Mouse (Mus musculus): Measurements from ENCODE around the gene Ssr3.

Ssr3 gene

DNA sequence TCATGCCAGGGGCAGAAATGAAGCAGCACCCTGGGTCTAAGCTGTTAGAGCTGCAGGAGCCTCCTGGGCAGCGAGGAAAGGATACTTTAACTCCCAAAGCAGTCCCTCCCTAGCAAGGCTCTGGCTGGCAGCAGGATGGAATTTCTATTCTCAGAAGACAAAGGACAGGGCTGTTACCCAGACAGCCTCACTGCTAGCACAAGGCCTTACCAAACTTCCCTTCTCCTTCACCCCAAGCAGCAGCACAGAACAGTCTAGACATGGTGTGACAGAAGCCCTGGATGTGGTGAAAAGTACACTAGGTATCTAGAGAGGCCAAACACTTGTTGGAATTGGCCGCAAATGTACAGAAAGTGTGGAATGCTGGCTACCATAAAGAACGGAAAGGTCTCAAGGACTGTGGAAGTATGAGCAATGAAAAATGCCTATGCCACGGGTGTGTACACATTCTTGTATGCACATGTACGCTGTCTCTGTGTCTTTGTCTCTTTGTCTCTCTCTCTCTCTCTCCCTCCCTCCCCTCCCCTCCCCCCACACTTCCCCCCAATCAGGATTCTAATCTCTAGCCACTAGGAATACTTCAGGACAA, 18.7 kb downstream of the Ssr3 start:
- DNase-seq = no peak

DNA sequence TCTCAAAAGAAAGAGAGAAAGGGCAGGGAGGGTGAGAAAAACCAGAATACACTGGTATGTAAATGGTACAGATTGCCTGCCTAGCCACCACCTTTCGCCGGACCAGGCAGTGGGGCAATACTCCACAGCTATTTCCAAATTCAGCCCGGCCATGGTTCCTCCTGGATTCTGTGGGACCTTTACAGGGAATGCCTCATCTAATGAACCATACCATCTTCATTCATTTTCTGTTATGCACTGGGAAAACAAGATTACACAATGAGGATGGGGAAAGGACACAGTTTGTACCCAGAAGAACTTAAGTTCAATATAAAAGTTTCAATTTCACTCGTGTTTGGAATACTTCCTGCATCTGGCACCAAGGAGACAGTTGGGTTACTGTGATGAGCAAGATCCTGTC, 19.9 kb downstream of the Ssr3 start:
- DNase-seq = no peak

DNA sequence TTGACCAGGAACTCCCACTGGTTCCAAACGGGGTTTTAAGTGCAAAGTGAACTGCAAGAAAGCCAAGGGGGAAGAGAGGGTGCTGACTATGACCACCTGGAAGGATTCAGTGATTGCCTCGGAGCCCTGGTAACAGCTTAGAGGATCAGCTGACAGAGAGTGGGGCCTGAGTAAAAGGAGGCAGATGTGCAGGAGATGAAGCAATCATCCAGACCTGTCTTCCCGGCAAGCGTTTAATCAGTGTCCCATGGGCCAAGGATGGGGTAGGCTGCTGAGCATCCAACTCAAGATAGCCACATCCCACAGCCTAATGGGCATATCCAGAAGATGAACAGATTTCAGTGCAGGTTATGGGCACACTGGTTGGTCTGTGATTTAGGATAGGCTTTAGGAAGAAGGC, 24.5 kb downstream of the Ssr3 start:
- DNase-seq = no peak

DNA sequence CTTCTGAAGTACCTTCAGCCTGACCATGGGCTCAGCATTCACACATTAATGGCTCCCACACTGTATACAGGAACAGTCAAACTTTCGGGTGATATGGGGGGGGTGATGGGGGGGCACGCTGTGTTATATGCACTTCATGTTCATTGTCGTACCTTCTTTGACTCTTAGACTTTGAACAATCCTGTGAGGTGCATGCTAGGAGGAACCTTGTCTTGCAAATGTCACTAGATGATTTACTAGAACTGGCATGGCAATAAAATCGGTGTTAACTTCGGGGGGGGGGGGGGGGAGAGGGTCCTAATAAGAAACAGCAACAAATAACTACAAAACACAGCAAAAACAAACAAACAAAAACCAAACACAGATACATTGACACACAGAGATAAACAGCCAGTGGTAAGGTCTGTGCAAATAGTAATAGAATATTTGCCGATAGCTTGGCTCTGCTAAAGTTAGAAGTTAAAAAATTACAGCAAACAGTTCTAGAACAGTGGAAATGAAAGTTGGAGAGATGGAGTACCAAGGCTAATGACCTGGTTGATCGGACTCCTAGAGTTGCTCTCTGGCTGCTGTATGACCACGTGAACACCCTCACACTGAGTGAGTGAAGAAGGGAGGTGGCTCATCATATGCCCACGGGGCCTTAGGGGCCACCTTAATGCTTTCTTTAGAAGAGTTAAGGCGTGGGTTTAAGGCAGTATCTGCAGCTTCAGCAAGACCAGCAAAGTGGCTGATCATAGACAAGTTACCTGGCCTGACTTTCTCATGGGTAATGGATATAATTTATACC, 26.3 kb downstream of the Ssr3 start:
- peak; percentile 12 to 70 for DNase-seq

DNA sequence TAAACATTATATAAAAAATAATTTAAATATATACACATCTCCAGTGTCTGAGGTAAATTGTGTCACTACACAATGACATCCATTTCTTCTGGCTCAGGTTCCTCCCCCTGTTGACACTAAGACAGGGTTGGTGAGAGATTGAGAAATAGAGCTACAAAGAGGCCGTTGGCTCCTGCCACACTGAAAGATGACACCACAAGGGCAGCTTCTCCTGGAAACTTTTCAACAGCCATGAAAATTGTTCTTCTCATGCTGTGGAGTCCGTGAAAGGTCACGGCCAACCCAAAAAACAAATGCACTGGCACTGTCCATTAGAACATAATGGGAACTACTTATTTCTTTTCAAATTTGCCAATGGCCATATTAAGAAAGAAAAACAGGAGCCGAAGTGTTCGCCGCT, 27.2 kb downstream of the Ssr3 start:
- no peak for DNase-seq

DNA sequence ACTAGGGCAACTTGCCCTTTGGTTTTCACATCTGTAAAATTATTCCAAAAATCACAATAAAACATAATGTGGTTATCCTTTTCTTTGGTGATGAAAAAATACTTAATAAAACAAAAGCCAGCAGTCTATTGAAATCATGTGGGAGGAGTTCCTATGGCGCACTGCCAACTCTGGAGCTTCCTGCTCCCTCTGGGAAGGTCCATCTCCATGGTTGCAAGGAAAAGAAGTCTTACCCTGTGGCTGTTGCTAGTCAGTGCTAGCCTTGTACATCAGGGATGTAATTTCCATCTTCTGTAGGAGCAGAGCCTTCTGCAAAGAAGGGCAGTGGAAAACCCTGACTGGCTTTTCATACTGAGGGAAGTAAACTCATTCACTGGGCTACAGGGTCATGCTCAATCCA, 29.0 kb downstream of the Ssr3 start:
- DNase-seq = peak; percentile 55 to 68

DNA sequence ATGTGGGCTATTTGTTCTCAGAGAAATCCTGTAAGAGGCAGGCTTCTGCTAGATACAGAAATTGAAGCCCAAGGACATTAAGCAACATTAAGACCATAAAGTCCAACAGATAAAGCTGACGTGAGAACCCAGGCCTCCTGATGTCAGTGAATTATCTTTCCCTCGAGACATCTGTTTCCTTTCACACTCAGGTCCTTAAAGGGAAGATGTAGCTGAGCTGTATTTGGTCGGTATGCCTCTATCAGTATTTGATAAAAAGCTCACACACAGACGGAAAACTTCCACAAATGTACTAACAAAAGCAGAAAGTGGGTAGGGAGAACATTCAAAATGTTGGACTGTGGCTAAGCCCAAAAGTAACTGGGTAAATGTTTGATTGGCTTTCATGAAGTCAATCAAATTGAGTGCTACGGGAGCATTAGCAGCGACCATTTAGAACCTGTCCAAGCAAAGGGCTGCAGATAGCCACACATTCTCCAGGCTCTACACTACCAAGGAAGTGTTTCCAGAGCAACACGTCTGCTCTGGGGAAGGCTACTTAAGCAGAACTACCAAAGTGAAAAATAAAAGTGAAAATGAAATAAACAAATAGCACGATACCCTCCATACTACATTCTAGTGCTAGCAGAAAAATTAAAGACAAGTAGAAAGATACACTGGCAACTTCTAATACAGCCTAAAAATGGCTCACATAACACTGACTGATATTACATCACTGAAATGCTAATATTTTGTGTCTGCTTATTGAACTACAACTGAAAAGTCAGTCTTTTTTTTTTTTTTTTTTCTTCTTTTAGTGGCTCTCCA, 32.1 kb downstream of the Ssr3 start:
- no peak for DNase-seq

DNA sequence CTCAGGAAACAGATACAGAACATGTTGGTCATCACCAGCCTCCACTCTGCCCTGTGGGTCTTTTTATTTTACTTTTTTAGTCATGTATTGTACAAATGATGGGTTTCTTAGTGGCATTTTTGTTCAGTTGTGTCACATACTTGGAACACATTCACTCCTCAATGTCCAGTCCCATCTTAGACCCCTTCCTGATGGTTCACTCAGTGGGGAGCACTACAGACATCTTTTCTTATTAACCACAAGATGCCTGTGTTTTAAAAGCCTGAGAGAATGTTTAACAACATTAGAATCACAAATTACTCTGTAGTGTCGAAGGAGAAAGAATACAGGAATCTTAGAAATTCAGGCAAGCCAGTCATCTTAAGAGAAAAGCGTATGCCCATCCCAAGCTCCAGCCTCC, 33.6 kb downstream of the Ssr3 start:
- DNase-seq = no peak

DNA sequence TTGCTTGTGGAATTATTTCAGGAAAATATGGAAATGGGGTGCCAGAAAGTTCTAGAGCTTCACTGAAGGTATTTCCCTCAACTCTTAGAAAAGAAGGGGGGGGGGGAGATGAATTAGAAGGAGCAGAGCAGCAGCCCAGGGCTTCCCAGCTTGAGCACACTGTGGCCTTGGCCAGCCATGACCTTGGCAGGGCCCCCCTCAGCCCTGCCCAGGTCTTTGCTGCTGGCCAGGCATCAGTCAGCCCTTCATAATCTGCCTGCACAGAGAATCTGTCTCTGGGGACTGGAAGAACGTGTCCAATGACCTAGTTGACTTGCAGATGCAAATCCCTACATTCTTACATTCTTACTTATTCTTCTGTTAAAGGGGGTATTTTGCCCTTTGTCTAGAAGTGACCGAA, 34.1 kb downstream of the Ssr3 start:
- no peak for DNase-seq

DNA sequence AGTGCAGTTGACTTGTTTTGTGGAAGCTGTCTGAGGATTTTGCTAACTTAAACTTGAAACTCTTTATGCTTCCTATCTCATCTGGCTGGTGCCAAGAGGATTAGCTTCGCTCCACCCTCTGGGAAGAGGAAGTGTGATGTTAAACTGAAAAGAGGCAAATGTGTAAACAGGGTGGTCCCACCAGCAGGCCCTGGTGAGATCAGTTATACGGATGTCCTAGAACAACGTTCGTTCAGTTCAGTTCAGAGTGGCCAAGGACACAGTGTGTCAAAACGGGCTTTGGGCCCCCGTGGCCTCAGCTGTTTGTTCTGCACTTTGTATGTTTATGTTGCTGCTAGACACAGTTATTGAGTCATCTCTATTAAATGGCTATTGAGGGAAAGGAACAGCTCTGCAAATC, 36.9 kb downstream of the Ssr3 start:
- no peak for DNase-seq

DNA sequence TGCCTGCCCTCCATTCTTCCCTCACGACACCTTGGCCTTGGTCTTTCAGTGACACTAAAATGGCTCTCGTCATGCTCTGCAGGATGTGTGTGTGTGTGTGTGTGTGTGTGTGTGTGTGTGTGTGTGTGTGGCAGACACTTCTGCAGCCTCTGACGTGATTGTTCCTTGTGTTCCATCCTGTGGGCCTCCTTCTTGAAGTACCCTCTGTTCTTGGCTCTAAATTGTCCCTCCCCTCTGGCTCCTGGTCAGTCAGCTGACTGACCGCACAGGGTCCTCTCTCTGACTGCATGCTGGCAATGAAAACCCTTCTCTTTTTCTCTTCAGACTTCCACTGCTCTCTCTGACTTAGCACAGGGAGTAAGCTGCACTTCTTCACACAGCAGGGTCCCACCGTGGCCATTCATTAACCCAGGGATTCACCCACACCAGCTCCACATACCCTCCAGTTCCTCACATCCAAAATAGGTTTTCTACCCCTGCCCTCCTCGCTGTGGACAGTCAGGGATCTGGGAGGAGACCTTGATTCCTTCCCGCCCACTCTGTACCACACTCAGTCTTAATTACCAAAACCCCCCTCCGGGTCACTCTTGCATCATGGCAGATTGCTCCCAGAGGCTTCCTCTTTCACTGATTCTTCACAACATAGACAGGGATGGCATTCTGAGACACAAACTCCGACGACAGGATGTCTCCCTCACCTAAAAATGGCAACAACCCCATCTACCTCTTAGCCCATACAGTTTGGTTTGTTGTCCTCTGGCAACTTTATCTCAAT, 39.0 kb downstream of the Ssr3 start:
- DNase-seq = no peak

DNA sequence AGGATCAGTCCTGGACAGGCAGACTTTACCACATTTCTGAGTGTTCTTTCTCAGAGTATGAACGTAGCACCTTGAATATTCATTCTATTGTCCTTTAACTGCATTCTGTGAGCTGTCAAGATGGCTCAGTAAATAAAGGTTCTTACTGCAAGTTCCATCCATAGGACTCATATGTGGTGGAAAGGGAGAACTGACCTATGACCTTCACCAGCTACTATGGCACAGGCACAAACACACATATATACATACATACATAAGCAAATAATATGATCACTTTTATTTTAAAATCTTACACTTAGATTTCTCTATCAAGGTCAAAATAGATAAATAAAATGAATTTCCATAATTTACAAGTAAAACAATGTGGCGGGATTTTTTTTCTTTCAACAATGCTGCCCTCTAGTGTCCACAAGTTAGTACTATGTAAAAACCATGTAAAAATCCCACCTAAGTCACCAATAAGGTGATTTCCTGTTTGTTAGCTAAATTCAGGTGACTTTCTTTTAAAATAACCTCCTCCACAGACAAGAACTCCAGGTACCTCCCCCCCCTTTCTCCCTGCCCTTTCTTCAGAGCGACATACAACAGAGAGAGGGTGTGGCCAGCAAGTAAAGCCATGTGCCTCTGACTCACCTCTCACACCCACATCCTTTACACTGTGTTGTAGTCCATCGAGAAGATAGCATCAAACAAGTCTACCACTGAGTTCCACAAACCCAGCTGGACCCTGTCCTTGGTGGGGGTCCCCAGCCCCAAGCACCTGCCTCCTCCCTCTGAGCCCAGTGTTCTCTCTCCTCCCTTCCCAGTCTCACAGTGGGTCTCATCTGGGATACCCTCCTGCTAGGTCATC, 39.9 kb downstream of the Ssr3 start:
- no peak for DNase-seq

DNA sequence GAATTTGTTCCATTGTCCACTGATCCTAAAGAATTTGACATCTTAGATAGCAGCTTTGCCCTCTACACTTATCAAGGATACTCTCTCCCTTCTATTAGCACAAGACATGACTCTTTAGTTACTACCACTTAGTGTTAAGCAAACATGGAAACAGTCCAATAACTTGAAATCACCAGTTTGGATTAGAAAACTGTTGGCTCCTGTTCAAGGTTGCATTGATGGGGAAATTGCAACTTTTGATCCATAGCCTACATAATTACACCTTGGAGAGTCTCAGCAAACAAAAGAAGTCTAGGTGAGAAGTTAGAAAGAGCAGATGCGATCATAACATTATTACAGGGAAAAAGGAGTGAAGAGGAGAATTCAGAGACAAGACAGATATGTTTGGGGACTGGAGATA, 46.2 kb downstream of the Ssr3 start:
- no peak for DNase-seq

DNA sequence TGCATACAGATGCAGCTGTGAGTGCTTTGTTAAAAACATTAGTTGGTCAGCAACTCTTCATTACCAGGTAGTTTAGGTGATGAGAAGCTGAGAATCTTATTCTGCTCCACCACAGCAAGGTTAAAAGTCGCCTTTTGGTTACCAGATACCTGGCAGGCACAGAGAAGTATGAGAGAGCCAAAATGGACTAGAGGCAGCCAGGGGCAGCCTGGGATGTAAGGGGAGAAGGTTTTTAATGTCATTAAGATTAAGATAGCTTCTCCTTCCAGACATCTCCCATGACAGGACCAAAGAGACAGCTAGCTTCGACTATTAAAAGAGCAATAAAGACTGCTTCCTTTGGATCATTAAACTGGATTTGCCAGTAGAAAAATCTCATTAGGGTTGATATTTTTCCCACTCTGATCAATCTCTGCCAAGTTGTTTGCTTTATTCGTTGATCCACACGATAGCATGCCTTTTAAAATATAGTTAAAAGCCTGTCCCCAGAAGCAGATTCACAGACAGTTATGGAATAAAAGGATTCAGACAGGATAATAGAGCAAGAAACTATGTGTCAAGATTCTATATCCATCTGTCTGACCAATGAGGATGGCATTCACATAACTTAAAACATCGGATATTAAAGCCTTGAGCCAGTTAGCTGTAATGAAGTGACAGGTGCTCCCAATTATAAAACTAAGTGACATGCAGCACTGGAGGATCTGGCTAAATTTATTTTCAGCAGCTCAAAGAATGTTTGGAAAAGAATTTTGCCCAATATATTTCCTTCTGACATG, 52.1 kb downstream of the Ssr3 start:
- no peak for DNase-seq

DNA sequence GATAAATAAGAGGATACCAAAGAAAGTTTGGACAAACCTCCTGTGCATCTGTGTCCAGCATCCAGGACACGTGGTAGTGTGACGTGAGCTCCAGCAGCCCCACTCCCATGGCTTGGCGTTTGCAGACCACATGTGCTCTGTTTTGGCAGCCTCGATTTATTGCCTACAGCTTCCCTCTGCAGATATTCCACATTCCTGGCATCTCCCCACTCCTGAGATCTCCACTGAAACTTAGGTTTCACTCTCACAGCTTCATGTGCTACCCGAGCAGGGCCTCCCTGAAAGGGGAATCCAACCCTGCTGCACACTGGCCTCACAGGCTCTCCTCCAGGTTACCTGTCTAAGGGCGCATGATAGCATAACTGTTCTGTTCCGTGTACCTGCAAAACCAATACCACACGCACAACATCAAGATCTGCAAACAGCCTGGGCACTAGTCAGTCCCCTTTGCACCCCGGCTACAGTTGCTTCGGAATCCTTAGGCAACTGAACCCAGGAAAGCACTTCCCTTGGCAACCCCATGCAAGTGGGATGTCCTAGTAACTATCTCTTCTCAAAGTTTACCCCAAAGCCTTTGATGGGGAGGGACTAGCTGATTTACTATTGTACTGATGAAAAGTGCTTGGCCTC, 54.5 kb downstream of the Ssr3 start:
- no peak for DNase-seq
